Mouse (Mus musculus) hindbrain, embryonic 13.5 days (tissue): ENCODE measurements around the gene Rep15. TPM values are rescaled to one million over a fixed set of nuclear protein-coding genes. Genes with fewer than 3 reads are reported as not detected.

Experiments used
- ATAC-seq: fragments of 200-750 bp; cut with Nextera tagmentation; 2 replicates; pipeline ENCODE4 v1.8.0; 2017; ENCODE audit warnings: moderate TSS enrichment; ENCODE audit not compliant: low FRiP score
- H3K27ac ChIP-seq: fragments of 300-500 bp; sonication (generic); 2 replicates; pipeline ENCODE4 v1.5.1; 2015; ENCODE audit warnings: inconsistent platforms, mild to moderate bottlenecking, moderate library complexity
- H3K27me3 ChIP-seq: fragments of 300-500 bp; sonication (generic); 2 replicates; pipeline ENCODE4 v1.6.1; 2015; ENCODE audit warnings: mild to moderate bottlenecking, inconsistent platforms
- H3K36me3 ChIP-seq: fragments of 300-500 bp; sonication (generic); 2 replicates; pipeline ENCODE4 v1.6.1; 2015; ENCODE audit warnings: mild to moderate bottlenecking, inconsistent platforms
- H3K4me1 ChIP-seq: fragments of 300-500 bp; sonication (generic); replicated peaks from 2 replicates; pipeline ENCODE4 v1.6.1; 2015; ENCODE audit warnings: inconsistent platforms
- H3K4me2 ChIP-seq: fragments of 300-500 bp; sonication (generic); 2 replicates; pipeline ENCODE4 v1.6.1; 2015; ENCODE audit warnings: inconsistent platforms, mild to moderate bottlenecking, moderate library complexity
- H3K4me3 ChIP-seq: fragments of 300-500 bp; sonication (generic); 2 replicates; pipeline ENCODE4 v1.5.1; 2015; ENCODE audit warnings: mild to moderate bottlenecking, inconsistent platforms
- H3K9ac ChIP-seq: fragments of 300-500 bp; sonication (generic); 2 replicates; pipeline ENCODE4 v1.6.1; 2015; ENCODE audit warnings: mild to moderate bottlenecking, inconsistent platforms
- H3K9me3 ChIP-seq: fragments of 300-500 bp; sonication (generic); 2 replicates; pipeline ENCODE4 v1.6.1; 2016; ENCODE audit warnings: inconsistent platforms
- WGBS: fragments of 180-500 bp; shearing (Covaris S2); methylation state at CpG from one replicate; pipeline ENCODE4 v1.1.7; 2015; 5-methylcytosine and 5-hydroxymethylcytosine counted together
- polyA plus RNA-seq: library from polyadenylated mRNA; unstranded; fragments of >200 nt; fragmentation: Nextera tagmentation; extraction: Ambion mirVana; gene quantifications from 2 replicates; pipeline ENCODE4 v1.2.1, GENCODE M21; 2015

Gene Rep15
- polyA plus RNA-seq, 1 experiment from 2014 or later, result 0.48 TPM

GRCm38 (mm10) chr6:147064226-147064943 lies 32.0 kb downstream of the Rep15 start:
- Histone ChIP-seq H3K9me3 (no peaks in the 10 kb centered on the region), H3K4me2 (no peak overlapping the region), H3K27ac (no peak overlapping the region), H3K27me3 (no peaks in the 10 kb centered on the region), H3K36me3 (peaks cover 62% of the 10 kb centered on the region), H3K4me1 (peaks cover 9% of the 10 kb centered on the region), H3K4me3 (no peak overlapping the region), H3K9ac (no peak overlapping the region)
- 94% methylated on average over 10 of the region's 10 CpGs for WGBS
- no peak for ATAC-seq

DNA sequence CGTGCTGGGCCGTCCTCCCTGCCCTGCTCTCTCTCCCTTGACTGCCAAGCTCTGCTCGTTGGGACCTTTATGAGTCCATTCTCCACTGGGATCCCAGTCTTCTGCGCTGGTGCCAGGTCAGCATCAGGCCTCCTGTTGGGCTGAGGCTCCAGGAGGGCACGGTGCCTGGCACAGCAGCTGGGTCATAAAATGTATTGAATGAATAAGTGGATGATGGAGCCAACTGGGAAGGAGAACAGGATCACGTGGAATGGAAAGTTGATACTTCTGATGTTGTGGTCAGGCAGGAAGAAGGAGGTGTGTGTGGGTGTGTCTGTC lies 32.5 kb downstream of the Rep15 start:
- H3K4me1 ChIP-seq, result peaks cover 9% of the 10 kb centered on the region
- H3K4me3 ChIP-seq, result no peak overlapping the region
- H3K4me2 ChIP-seq, result no peak overlapping the region
- H3K9me3 ChIP-seq, result no peaks in the 10 kb centered on the region
- peaks cover 59% of the 10 kb centered on the region for H3K36me3 ChIP-seq
- H3K9ac ChIP-seq, result no peak overlapping the region
- WGBS, result 92% methylated on average over 6 of the region's 6 CpGs
- no peak overlapping the region for H3K27ac ChIP-seq
- no peaks in the 10 kb centered on the region for H3K27me3 ChIP-seq
- ATAC-seq, result no peak

- Histone ChIP-seq H3K9me3 (no peaks in the 10 kb centered on the region), H3K9ac (no peak overlapping the region), H3K4me2 (no peak overlapping the region), H3K4me3 (no peak overlapping the region), H3K36me3 (peaks cover 27% of the 10 kb centered on the region), H3K27me3 (no peaks in the 10 kb centered on the region), H3K27ac (peak overlapping the region; percentile 14; the same call in 1 of the 2 replicates), H3K4me1 (no peaks in the 10 kb centered on the region)
- no peak for ATAC-seq
- 50% methylated on average over 5 of the region's 5 CpGs for WGBS
These were observed 43.5 kb downstream of the Rep15 start for GRCm38 (mm10) chr6:147075808-147076387.

GRCm38 (mm10) chr6:147076878-147077277 lies 44.5 kb downstream of the Rep15 start:
- WGBS, result 73% methylated on average over 8 of the region's 8 CpGs
- H3K27ac ChIP-seq, result no peak overlapping the region
- peaks cover 17% of the 10 kb centered on the region for H3K36me3 ChIP-seq
- no peaks in the 10 kb centered on the region for H3K4me1 ChIP-seq
- H3K27me3 ChIP-seq, result no peaks in the 10 kb centered on the region
- ATAC-seq, result no peak
- no peak overlapping the region for H3K9ac ChIP-seq
- H3K9me3 ChIP-seq, result no peaks in the 10 kb centered on the region
- H3K4me2 ChIP-seq, result no peak overlapping the region
- H3K4me3 ChIP-seq, result no peak overlapping the region

DNA sequence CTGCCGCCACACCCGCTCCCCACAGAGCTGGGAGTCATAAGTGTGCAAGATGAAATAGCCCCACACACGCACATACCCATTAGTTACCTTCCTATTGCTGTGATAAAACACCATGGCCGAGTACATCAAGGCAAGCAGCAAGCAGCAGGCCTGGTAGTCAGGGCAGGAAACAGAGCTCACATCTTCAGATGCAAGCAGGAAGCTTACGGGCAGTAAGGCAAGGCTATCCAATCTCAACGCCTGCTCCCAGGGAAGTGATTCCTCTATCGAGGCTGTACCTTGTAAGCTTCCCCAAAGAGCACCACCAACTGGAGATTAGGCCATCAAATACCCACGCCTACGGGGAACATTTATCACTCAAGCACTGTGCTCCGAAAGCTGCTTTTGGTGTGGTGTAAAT lies 47.5 kb downstream of the Rep15 start:
- Histone ChIP-seq H3K9me3 (no peaks in the 10 kb centered on the region), H3K4me1 (no peaks in the 10 kb centered on the region), H3K27me3 (no peaks in the 10 kb centered on the region), H3K36me3 (peaks cover 4% of the 10 kb centered on the region; the same call in 1 of the 2 replicates), H3K4me2 (no peak overlapping the region), H3K27ac (no peak overlapping the region), H3K9ac (no peak overlapping the region), H3K4me3 (no peak overlapping the region)
- WGBS, result 94% methylated on average over 10 of the region's 10 CpGs
- ATAC-seq, result no peak

Other genes with a start within 250 kb of the Rep15 start
- 2.1 and 3.4 TPM in 2 replicates for gene Arntl2, start 236.5 kb upstream of the Rep15 start, polyA plus RNA-seq
- gene Smco2, start 182.5 kb upstream of the Rep15 start, polyA plus RNA-seq, result not detected in 2 replicates
- 14.7 and 16.9 TPM in 2 replicates for gene Ppfibp1, start 144.1 kb upstream of the Rep15 start, polyA plus RNA-seq
- not detected in 2 replicates for gene 1700034J05Rik, start 78.2 kb upstream of the Rep15 start, polyA plus RNA-seq
- 70.4 and 71.7 TPM in 2 replicates for gene Mrps35, start 10.2 kb downstream of the Rep15 start, polyA plus RNA-seq
- 0.97 and 0.99 TPM in 2 replicates for gene Mansc4, start 54.4 kb downstream of the Rep15 start, polyA plus RNA-seq
- 6.0 and 6.3 TPM in 2 replicates for gene Klhl42, start 58.8 kb downstream of the Rep15 start, polyA plus RNA-seq
- 3.9 and 6.4 TPM in 2 replicates for gene Pthlh, start 231.6 kb downstream of the Rep15 start, polyA plus RNA-seq